Mouse (Mus musculus) liver, embryonic 13.5 days (tissue): ENCODE results near the gene Osbpl5. TPM values are rescaled to one million over a fixed set of nuclear protein-coding genes. Genes with fewer than 3 reads are reported as not detected.

Experiments used
- ATAC-seq: fragments of 200-750 bp; cut with Nextera tagmentation; 2 replicates; pipeline ENCODE4 v1.8.0; 2017; ENCODE audit warnings: low read depth, mild to moderate bottlenecking, moderate number of reproducible peaks, moderate library complexity
- DNase-seq: peaks from one replicate; pipeline ENCODE4 v3.0.0; 2022
- H3K27ac ChIP-seq: fragments of 300-500 bp; sonication (generic); 2 replicates; pipeline ENCODE4 v1.5.1; 2015; ENCODE audit warnings: moderate library complexity, mild to moderate bottlenecking, inconsistent platforms
- H3K27me3 ChIP-seq: fragments of 300-500 bp; sonication (generic); 2 replicates; pipeline ENCODE4 v1.6.1; 2015; ENCODE audit warnings: mild to moderate bottlenecking, inconsistent platforms
- H3K36me3 ChIP-seq: fragments of 300-500 bp; sonication (generic); 2 replicates; pipeline ENCODE4 v1.6.1; 2015; ENCODE audit warnings: mild to moderate bottlenecking, inconsistent platforms
- H3K4me1 ChIP-seq: fragments of 300-500 bp; sonication (generic); replicated peaks from 2 replicates; pipeline ENCODE4 v1.6.1; 2015; ENCODE audit warnings: inconsistent platforms
- H3K4me2 ChIP-seq: fragments of 300-500 bp; sonication (generic); 2 replicates; pipeline ENCODE4 v1.6.1; 2015; ENCODE audit warnings: inconsistent platforms, mild to moderate bottlenecking, moderate library complexity
- H3K4me3 ChIP-seq: fragments of 300-500 bp; sonication (generic); replicated peaks from 2 replicates; pipeline ENCODE4 v1.5.1; 2015; ENCODE audit warnings: mild to moderate bottlenecking, inconsistent platforms
- H3K9ac ChIP-seq: fragments of 300-500 bp; sonication (generic); 2 replicates; pipeline ENCODE4 v1.6.1; 2015; ENCODE audit warnings: mild to moderate bottlenecking, inconsistent platforms
- H3K9me3 ChIP-seq: fragments of 300-500 bp; sonication (generic); replicated peaks from 2 replicates; pipeline ENCODE4 v1.6.1; 2016; ENCODE audit warnings: inconsistent platforms
- WGBS: fragments of 180-500 bp; shearing (Covaris S2); methylation state at CpG from one replicate; pipeline ENCODE4 v1.1.7; 2015; ENCODE audit not compliant: insufficient replicate concordance; 5-methylcytosine and 5-hydroxymethylcytosine counted together
- polyA plus RNA-seq: library from polyadenylated mRNA; unstranded; fragments of >200 nt; fragmentation: Nextera tagmentation; extraction: Ambion mirVana; gene quantifications from 2 replicates; pipeline ENCODE4 v1.2.1, GENCODE M21; 2015

The Osbpl5 gene
- polyA plus RNA-seq, 1 experiment from 2014 or later, result 2.4 TPM

GRCm38 (mm10) chr7:143777375-143777774, 20.6 kb upstream of the Osbpl5 start:
- 21% methylated on average over 2 of the region's 2 CpGs for WGBS
- DNase-seq, result no peak
- Histone ChIP-seq H3K4me1 (peaks cover 10% of the 10 kb centered on the region; the same call in 1 of the 2 replicates), H3K4me2 (no peak overlapping the region), H3K36me3 (no peaks in the 10 kb centered on the region), H3K27me3 (0 out of 2 replicates have a peak, but pooled peaks cover 5% of the 10 kb centered on the region), H3K9me3 (no peaks in the 10 kb centered on the region), H3K4me3 (no peak overlapping the region), H3K9ac (no peak overlapping the region), H3K27ac (no peak overlapping the region)
- no peak for ATAC-seq

- Histone ChIP-seq H3K36me3 (no peaks in the 10 kb centered on the region), H3K9me3 (no peaks in the 10 kb centered on the region), H3K9ac (no peak overlapping the region), H3K4me3 (no peak overlapping the region), H3K27me3 (no peaks in the 10 kb centered on the region), H3K27ac (no peak overlapping the region; the same call in 1 of the 2 replicates), H3K4me1 (peaks cover 10% of the 10 kb centered on the region; the same call in 1 of the 2 replicates), H3K4me2 (no peak overlapping the region)
- ATAC-seq (peak; percentile 50; the same call in 1 of the 2 replicates), DNase-seq (no peak)
- WGBS, result 27% methylated on average over 3 of the region's 3 CpGs
Measured at GRCm38 (mm10) chr7:143776137-143776536, 19.4 kb upstream of the Osbpl5 start.

- ATAC-seq (no peak), DNase-seq (no peak)
- H3K9ac ChIP-seq, result no peak overlapping the region
Measured at GRCm38 (mm10) chr7:143769461-143769860, 12.7 kb upstream of the Osbpl5 start.

GRCm38 (mm10) chr7:143768267-143768666, 11.5 kb upstream of the Osbpl5 start:
- no peak for ATAC-seq
- WGBS, result 37% methylated on average over 6 of the region's 6 CpGs

More at GRCm38 (mm10) chr7:143769461-143769860, 12.7 kb upstream of the Osbpl5 start:
- H3K9me3 ChIP-seq, result no peaks in the 10 kb centered on the region
- H3K4me3 ChIP-seq, result no peak overlapping the region
- no peak overlapping the region for H3K4me2 ChIP-seq
- H3K36me3 ChIP-seq, result no peaks in the 10 kb centered on the region
- H3K27me3 ChIP-seq, result peaks cover 29% of the 10 kb centered on the region
- H3K4me1 ChIP-seq, result no peaks in the 10 kb centered on the region; the same call in 1 of the 2 replicates
- no peak overlapping the region for H3K27ac ChIP-seq
- WGBS, result 29% methylated on average over 1 of the region's 1 CpGs

GRCm38 (mm10) chr7:143766893-143767292, 10.1 kb upstream of the Osbpl5 start, which contains the start of gene Mrgprg:
Gene Mrgprg, minus strand, starts transcription at chr7:143766993.
- Histone ChIP-seq H3K4me1 (no peaks in the 10 kb centered on the region; the same call in 1 of the 2 replicates), H3K27me3 (peaks cover 45% of the 10 kb centered on the region), H3K4me2 (no peak within 1 kb of the TSS), H3K9ac (no peak within 1 kb of the TSS), H3K36me3 (no peaks in the 10 kb centered on the region), H3K9me3 (no peaks in the 10 kb centered on the region), H3K4me3 (no peak within 1 kb of the TSS), H3K27ac (no peak within 1 kb of the TSS)
- ATAC-seq, result no peak
- no peak for DNase-seq
- 37% methylated on average over 6 of the region's 6 CpGs for WGBS

More at GRCm38 (mm10) chr7:143768267-143768666, 11.5 kb upstream of the Osbpl5 start:
- no peak for DNase-seq
- no peak overlapping the region for H3K27ac ChIP-seq
- H3K4me1 ChIP-seq, result no peaks in the 10 kb centered on the region; the same call in 1 of the 2 replicates
- no peaks in the 10 kb centered on the region for H3K9me3 ChIP-seq
- no peak overlapping the region for H3K9ac ChIP-seq
- no peaks in the 10 kb centered on the region for H3K36me3 ChIP-seq
- peaks cover 33% of the 10 kb centered on the region for H3K27me3 ChIP-seq
- H3K4me3 ChIP-seq, result no peak overlapping the region
- no peak overlapping the region for H3K4me2 ChIP-seq

- WGBS, result 49% methylated on average over 19 of the region's 19 CpGs
- no peak for ATAC-seq
- peaks cover 45% of the 10 kb centered on the region for H3K27me3 ChIP-seq
Measured at GRCm38 (mm10) chr7:143764876-143765530, 8.2 kb upstream of the Osbpl5 start.

GRCm38 (mm10) chr7:143763794-143764193, 7.0 kb upstream of the Osbpl5 start:
- no peak overlapping the region for H3K4me2 ChIP-seq
- H3K4me1 ChIP-seq, result no peaks in the 10 kb centered on the region
- H3K9ac ChIP-seq, result no peak overlapping the region
- ATAC-seq, result 0 out of 2 replicates have a peak, but pooled peaks have one; percentile 11
- DNase-seq, result no peak
- peaks cover 45% of the 10 kb centered on the region for H3K27me3 ChIP-seq
- H3K36me3 ChIP-seq, result no peaks in the 10 kb centered on the region
- H3K4me3 ChIP-seq, result no peak overlapping the region
- 9% methylated on average over 3 of the region's 3 CpGs for WGBS
- no peak overlapping the region for H3K27ac ChIP-seq
- no peaks in the 10 kb centered on the region for H3K9me3 ChIP-seq

More at GRCm38 (mm10) chr7:143764876-143765530, 8.2 kb upstream of the Osbpl5 start:
- no peaks in the 10 kb centered on the region for H3K36me3 ChIP-seq
- H3K9ac ChIP-seq, result no peak overlapping the region
- no peak overlapping the region for H3K27ac ChIP-seq
- H3K4me3 ChIP-seq, result no peak overlapping the region
- no peaks in the 10 kb centered on the region; the same call in 1 of the 2 replicates for H3K4me1 ChIP-seq
- no peak overlapping the region for H3K4me2 ChIP-seq
- no peak for DNase-seq
- no peaks in the 10 kb centered on the region for H3K9me3 ChIP-seq

- H3K27ac ChIP-seq, result no peak overlapping the region
- DNase-seq (no peak), ATAC-seq (no peak)
- peaks cover 29% of the 10 kb centered on the region for H3K27me3 ChIP-seq
- 45% methylated on average over 3 of the region's 3 CpGs for WGBS
- H3K4me3 ChIP-seq, result no peak overlapping the region
- peaks cover 21% of the 10 kb centered on the region for H3K4me1 ChIP-seq
- no peak overlapping the region for H3K4me2 ChIP-seq
- H3K9me3 ChIP-seq, result no peaks in the 10 kb centered on the region
- H3K36me3 ChIP-seq, result no peaks in the 10 kb centered on the region
- no peak overlapping the region for H3K9ac ChIP-seq
Measured at GRCm38 (mm10) chr7:143758956-143759355, 2.2 kb upstream of the Osbpl5 start.

- H3K27ac ChIP-seq, result no peak overlapping the region
- H3K4me1 ChIP-seq, result peaks cover 21% of the 10 kb centered on the region
- H3K9ac ChIP-seq, result no peak overlapping the region
- peak overlapping the region; percentile 57; the same call in 1 of the 2 replicates for H3K4me2 ChIP-seq
- no peak for ATAC-seq
- WGBS, result 45% methylated on average over 3 of the region's 3 CpGs
- no peak for DNase-seq
- H3K4me3 ChIP-seq, result no peak overlapping the region
- H3K27me3 ChIP-seq, result peaks cover 24% of the 10 kb centered on the region
- no peaks in the 10 kb centered on the region for H3K36me3 ChIP-seq
- H3K9me3 ChIP-seq, result no peaks in the 10 kb centered on the region
Measured at GRCm38 (mm10) chr7:143757696-143758095, 911 bp upstream of the Osbpl5 start.

- peaks cover 17% of the 10 kb centered on the region for H3K27me3 ChIP-seq
- H3K36me3 ChIP-seq, result no peaks in the 10 kb centered on the region
- H3K4me2 ChIP-seq, result peak overlapping the region; percentile 57
- under 1% methylated on average over 15 of the region's 15 CpGs for WGBS
- no peak overlapping the region for H3K27ac ChIP-seq
- peak; percentile 31 for DNase-seq
- H3K9me3 ChIP-seq, result no peaks in the 10 kb centered on the region
- ATAC-seq, result peak; percentile 73
- peak overlapping the region; percentile 26 for H3K4me3 ChIP-seq
- peaks cover 21% of the 10 kb centered on the region for H3K4me1 ChIP-seq
- no peak overlapping the region for H3K9ac ChIP-seq
Measured at GRCm38 (mm10) chr7:143757027-143757390, 224 bp upstream of the Osbpl5 start.

GRCm38 (mm10) chr7:143755357-143756124, 1.2 kb downstream of the Osbpl5 start:
- no peak for DNase-seq
- Histone ChIP-seq H3K4me3 (no peak overlapping the region), H3K36me3 (no peaks in the 10 kb centered on the region), H3K9me3 (no peaks in the 10 kb centered on the region), H3K27ac (no peak overlapping the region), H3K9ac (no peak overlapping the region), H3K4me1 (peaks cover 21% of the 10 kb centered on the region), H3K27me3 (peaks cover 19% of the 10 kb centered on the region), H3K4me2 (no peak overlapping the region)
- WGBS, result 33% methylated on average over 9 of the region's 9 CpGs
- ATAC-seq, result 0 out of 2 replicates have a peak, but pooled peaks have one; percentile 32
